Mouse (Mus musculus) midbrain, embryonic 11.5 days (tissue): Measurements from ENCODE around the gene Stk32c. TPM values are rescaled to one million over a fixed set of nuclear protein-coding genes. Genes with fewer than 3 reads are reported as not detected.

Experiments
- ATAC-seq: fragments of 200-750 bp; cut with Nextera tagmentation; 2 replicates; pipeline ENCODE4 v1.8.0; 2017; ENCODE audit warnings: moderate TSS enrichment, moderate library complexity; ENCODE audit not compliant: low FRiP score
- DNase-seq: peaks from one replicate; pipeline ENCODE4 v3.0.0; 2015; ENCODE audit warnings: low spot score; ENCODE audit errors: missing footprints
- H3K27ac ChIP-seq: fragments of 300-500 bp; sonication (generic); 2 replicates; pipeline ENCODE4 v1.5.1; 2014; ENCODE audit warnings: low read depth, low read length
- H3K27me3 ChIP-seq: fragments of 300-500 bp; sonication (generic); 2 replicates; pipeline ENCODE4 v1.6.1; 2014; ENCODE audit warnings: mild to moderate bottlenecking, low read length, moderate library complexity, mixed read lengths; ENCODE audit not compliant: control insufficient read depth, insufficient read depth
- H3K36me3 ChIP-seq: fragments of 300-500 bp; sonication (generic); 2 replicates; pipeline ENCODE4 v1.6.1; 2014; ENCODE audit warnings: mild to moderate bottlenecking, low read length, moderate library complexity, mixed read lengths; ENCODE audit not compliant: control insufficient read depth, insufficient read depth
- H3K4me1 ChIP-seq: fragments of 300-500 bp; sonication (generic); 2 replicates; pipeline ENCODE4 v1.6.1; 2014; ENCODE audit warnings: low read length; ENCODE audit not compliant: control insufficient read depth, insufficient read depth
- H3K4me2 ChIP-seq: fragments of 300-500 bp; sonication (generic); 2 replicates; pipeline ENCODE4 v1.6.1; 2014; ENCODE audit warnings: mild to moderate bottlenecking, moderate library complexity
- H3K4me3 ChIP-seq: fragments of 300-500 bp; sonication (generic); 2 replicates; pipeline ENCODE4 v1.5.1; 2014; ENCODE audit warnings: low read depth, low read length
- H3K9ac ChIP-seq: fragments of 300-500 bp; sonication (generic); 2 replicates; pipeline ENCODE4 v1.6.1; 2014; ENCODE audit warnings: low read length
- H3K9me3 ChIP-seq: fragments of 300-500 bp; sonication (generic); 2 replicates; pipeline ENCODE4 v1.6.1; 2016; ENCODE audit warnings: low read length; ENCODE audit not compliant: control insufficient read depth
- WGBS: fragments of 180-500 bp; shearing (Covaris S2); extraction: QIAGEN DNeasy Blood & Tissue Kit; methylation state at CpG from one replicate; pipeline ENCODE4 v1.1.7; 2014; 5-methylcytosine and 5-hydroxymethylcytosine counted together
- polyA plus RNA-seq: library from polyadenylated mRNA; unstranded; fragments of >200 nt; fragmentation: Nextera tagmentation; extraction: Ambion mirVana; gene quantifications from 2 replicates; pipeline ENCODE4 v1.2.1, GENCODE M21; 2014

Stk32c gene
- polyA plus RNA-seq, 1 experiment from 2014 or later = 0.63 TPM

DNA sequence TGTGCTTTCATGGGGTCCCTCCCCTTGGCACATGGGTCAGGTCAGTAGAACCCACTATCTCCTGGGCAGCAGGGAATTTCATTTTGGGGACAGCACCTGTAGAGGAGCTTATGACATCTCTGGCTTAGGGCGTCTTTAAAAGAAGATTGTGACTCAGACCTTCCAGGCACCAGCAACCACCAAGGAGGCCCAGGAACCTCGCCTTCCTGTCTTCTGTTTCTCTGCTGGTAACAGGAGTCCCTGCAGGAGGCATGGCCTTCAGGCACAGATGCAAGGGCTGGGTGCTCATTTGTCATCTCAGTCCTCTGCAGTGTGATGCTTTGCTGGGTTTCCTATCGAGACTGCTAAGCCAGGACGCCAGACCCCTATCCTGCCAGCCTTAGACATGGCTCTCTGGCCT lies 84.1 kb downstream of the Stk32c start:
- H3K9ac ChIP-seq = no peak overlapping the region
- no peaks in the 10 kb centered on the region for H3K36me3 ChIP-seq
- no peak overlapping the region for H3K27ac ChIP-seq
- no peaks in the 10 kb centered on the region for H3K9me3 ChIP-seq
- no peak overlapping the region for H3K4me2 ChIP-seq
- peaks cover 2% of the 10 kb centered on the region; the same call in 1 of the 2 replicates for H3K4me1 ChIP-seq
- no peak for DNase-seq
- no peak overlapping the region for H3K4me3 ChIP-seq
- ATAC-seq = no peak
- no peaks in the 10 kb centered on the region for H3K27me3 ChIP-seq
- WGBS = 80% methylated on average over 4 of the region's 4 CpGs

DNA sequence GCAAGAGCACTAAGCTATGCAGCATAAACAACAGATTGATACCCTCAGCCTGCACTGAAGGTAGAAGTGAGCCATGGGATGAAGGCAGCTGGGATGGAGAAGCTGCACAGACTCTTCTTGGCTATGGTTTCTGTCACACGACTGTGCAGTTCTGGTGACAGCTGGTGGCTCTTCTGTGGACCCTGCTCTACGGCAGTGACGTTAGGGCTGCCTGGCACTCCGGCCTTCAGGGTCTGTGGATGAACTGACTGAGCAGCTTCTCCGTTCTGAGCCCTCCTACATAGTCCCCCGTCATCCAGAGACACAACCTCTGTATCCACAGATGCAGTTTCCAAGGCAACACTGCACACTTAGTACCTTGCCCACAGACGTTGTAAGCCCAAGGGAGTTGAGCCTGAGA lies 86.6 kb downstream of the Stk32c start:
- WGBS = 84% methylated on average over 7 of the region's 7 CpGs
- DNase-seq (no peak), ATAC-seq (no peak)
- Histone ChIP-seq H3K27ac (no peak overlapping the region), H3K9me3 (no peaks in the 10 kb centered on the region), H3K27me3 (no peaks in the 10 kb centered on the region), H3K4me1 (peaks cover 2% of the 10 kb centered on the region; the same call in 1 of the 2 replicates), H3K4me3 (no peak overlapping the region), H3K4me2 (no peak overlapping the region), H3K9ac (no peak overlapping the region), H3K36me3 (no peaks in the 10 kb centered on the region)

DNA sequence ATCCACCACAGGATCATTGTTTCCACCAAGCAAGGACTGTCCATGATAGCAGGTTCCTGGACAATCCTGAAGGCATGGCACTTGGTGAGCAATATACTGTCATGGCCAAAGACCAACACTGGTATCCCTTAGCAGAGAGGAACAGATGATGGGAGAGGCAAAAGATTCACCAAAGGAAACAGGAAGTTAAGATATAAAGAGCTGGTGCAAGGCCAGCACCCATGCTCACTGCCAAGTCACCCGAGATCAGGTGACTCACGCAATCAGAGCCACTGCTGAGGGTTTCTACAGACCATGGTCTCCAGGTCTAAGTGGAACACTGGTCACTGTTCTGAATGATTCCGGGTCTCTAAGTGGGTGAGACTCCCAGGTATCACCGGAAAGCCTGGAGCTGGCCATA lies 87.2 kb downstream of the Stk32c start:
- Histone ChIP-seq H3K27ac (no peak overlapping the region), H3K4me1 (peaks cover 2% of the 10 kb centered on the region; the same call in 1 of the 2 replicates), H3K9ac (no peak overlapping the region), H3K9me3 (no peaks in the 10 kb centered on the region), H3K36me3 (no peaks in the 10 kb centered on the region), H3K27me3 (no peaks in the 10 kb centered on the region), H3K4me3 (no peak overlapping the region), H3K4me2 (no peak overlapping the region)
- no peak for DNase-seq
- no peak for ATAC-seq
- WGBS = 97% methylated on average over 4 of the region's 4 CpGs

GRCm38 (mm10) chr7:139119775-139120153 lies 93.3 kb downstream of the Stk32c start:
- ATAC-seq (peak; percentile 5; the same call in 1 of the 2 replicates), DNase-seq (no peak)
- 73% methylated on average over 2 of the region's 2 CpGs for WGBS
- Histone ChIP-seq H3K27me3 (no peaks in the 10 kb centered on the region), H3K4me1 (no peaks in the 10 kb centered on the region), H3K4me2 (no peak overlapping the region), H3K9ac (no peak overlapping the region), H3K27ac (no peak overlapping the region), H3K9me3 (no peaks in the 10 kb centered on the region), H3K4me3 (no peak overlapping the region), H3K36me3 (no peaks in the 10 kb centered on the region)

DNA sequence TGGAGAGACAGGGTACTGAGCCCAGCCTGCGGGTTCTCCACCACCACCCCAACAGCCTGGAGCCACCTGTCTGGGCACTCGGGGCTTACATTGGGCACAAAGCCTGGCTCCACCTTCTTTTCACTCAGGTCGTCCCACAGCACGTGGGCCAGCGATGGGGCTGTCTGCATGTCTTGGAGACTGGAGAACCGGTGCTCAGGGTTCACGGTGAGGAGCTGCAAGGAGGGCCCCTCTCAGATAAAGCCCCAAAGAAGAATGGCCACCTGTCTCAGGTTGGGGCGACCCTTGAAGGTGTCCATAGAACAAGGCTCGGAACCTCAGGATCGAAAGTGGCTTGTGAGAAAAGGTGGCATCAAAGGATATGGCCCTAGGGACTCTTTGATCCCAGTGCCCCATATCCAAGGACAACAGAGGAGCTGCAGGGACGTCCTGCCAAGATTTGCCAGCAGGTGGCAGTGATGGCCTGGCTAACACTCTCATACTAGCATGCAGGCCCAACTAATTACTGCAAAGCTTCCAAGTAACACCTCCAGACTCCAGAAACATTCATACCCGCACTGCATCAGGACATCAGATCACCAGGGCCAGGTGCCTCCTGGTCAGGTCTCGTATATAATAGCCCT lies 93.8 kb downstream of the Stk32c start:
- no peak overlapping the region for H3K9ac ChIP-seq
- H3K4me2 ChIP-seq = no peak overlapping the region
- WGBS = 48% methylated on average over 13 of the region's 13 CpGs
- no peaks in the 10 kb centered on the region for H3K36me3 ChIP-seq
- no peaks in the 10 kb centered on the region for H3K9me3 ChIP-seq
- H3K4me3 ChIP-seq = no peak overlapping the region
- peak; percentile 98 for DNase-seq
- no peak overlapping the region for H3K27ac ChIP-seq
- H3K4me1 ChIP-seq = no peaks in the 10 kb centered on the region
- H3K27me3 ChIP-seq = no peaks in the 10 kb centered on the region
- peak; percentile 70 for ATAC-seq

DNA sequence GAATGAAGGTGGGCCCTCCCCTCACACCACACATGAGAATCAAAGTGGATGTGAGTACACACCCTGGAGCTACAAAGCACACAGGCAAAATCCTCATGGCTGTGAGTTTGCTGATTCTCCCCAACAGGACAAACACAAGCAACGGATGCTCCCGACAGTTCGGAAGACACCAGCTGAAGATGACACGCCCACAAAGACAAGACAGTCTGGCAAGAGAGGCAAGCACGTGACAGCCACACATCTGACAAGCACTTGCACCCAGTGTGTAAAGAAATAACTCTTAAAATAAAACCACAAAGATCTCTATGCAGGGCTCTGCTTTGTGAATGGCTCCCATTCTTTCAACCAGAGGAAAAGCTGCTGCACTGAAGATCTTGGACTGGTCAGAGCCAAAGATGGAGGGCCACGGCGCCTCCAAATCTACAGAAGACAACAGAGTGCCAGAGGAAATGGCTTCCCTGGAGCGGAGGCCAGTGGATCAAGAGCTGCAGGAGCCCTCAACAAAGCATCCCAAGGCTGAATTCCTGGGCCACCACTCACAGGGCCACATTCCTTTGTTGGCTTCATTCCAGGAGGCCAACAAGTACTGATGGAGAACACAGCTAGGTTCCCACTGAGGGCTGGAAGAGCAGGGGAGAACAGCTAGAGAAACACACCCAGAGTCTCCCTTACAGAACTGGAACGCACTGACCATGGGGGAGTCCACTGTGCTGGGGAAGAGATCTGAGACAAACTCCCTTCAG lies 105.0 kb downstream of the Stk32c start:
- Histone ChIP-seq H3K4me3 (no peak overlapping the region), H3K9me3 (no peaks in the 10 kb centered on the region), H3K27me3 (no peaks in the 10 kb centered on the region), H3K4me1 (no peaks in the 10 kb centered on the region), H3K4me2 (no peak overlapping the region), H3K36me3 (no peaks in the 10 kb centered on the region), H3K27ac (no peak overlapping the region), H3K9ac (no peak overlapping the region)
- ATAC-seq (no peak), DNase-seq (no peak)
- WGBS = 86% methylated on average over 9 of the region's 9 CpGs

DNA sequence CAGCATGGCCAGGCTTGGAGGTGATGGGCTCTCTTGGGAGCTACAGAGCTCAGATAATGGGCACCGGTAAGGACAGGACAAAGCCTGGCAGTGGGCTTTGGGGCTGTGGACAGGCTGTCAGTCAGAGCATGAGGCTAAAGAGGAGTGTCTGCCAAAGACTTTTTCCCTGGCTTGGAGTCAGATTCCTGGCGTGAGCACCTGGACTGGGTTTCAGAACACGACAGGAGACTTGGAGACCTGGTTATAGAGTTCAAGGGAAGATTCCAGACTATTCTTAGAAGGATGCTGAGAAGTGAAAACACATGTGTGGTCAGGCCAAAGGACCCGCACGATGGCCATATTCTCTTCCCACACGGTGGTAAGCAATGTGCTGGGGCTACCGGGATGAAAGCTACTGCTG lies 107.4 kb downstream of the Stk32c start:
- no peaks in the 10 kb centered on the region for H3K27me3 ChIP-seq
- WGBS = 87% methylated on average over 7 of the region's 7 CpGs
- no peak overlapping the region for H3K27ac ChIP-seq
- H3K4me1 ChIP-seq = no peaks in the 10 kb centered on the region
- no peak overlapping the region for H3K4me2 ChIP-seq
- ATAC-seq (no peak), DNase-seq (peak; percentile 56)
- no peaks in the 10 kb centered on the region for H3K9me3 ChIP-seq
- no peak overlapping the region for H3K4me3 ChIP-seq
- no peaks in the 10 kb centered on the region for H3K36me3 ChIP-seq
- H3K9ac ChIP-seq = no peak overlapping the region

DNA sequence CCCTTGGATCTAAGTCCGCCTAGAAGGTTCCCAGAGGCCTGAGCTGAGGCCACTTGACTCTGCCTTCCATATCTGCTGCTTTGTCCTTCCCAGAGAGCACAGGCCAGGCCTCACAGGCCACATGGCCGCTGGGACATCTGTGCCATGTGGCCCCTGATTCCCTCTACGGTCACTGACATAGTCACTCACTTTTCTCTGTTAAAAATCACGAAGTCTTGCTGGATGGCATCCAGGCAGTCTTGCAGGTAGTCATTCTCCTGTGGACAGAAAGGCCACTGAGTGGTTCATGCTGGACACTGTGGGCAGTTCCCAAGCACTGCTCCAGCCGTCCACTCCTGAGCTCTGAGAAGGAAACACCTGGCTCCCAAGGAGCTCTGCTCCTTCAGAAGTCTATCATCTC lies 108.0 kb downstream of the Stk32c start:
- Histone ChIP-seq H3K4me1 (no peaks in the 10 kb centered on the region), H3K9me3 (no peaks in the 10 kb centered on the region), H3K4me2 (no peak overlapping the region), H3K4me3 (no peak overlapping the region), H3K9ac (no peak overlapping the region), H3K27me3 (no peaks in the 10 kb centered on the region), H3K27ac (no peak overlapping the region), H3K36me3 (no peaks in the 10 kb centered on the region)
- no peak for ATAC-seq
- DNase-seq = peak; percentile 80
- 77% methylated on average over 5 of the region's 5 CpGs for WGBS

DNA sequence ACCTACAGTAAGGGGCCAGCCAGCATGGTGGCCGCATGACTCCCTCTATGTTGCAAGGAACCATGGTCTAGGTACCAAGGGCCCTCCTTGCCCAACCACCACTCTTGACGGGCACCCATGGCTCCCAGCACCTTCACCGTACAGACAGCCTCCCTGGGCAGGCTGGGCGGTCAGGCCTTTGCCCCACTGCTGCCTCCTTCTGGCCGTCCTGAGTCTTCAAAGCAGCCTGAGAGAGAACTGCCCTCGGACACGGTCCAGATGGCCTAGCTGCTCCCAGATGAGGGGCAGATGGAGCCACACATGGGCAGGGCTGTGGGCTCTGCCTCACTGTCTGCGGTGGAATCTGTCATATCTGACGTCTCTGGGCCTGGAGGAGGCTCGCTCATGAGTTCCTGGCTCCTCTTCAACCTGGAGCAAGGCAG lies 109.1 kb downstream of the Stk32c start:
- Histone ChIP-seq H3K4me2 (no peak overlapping the region), H3K4me1 (no peaks in the 10 kb centered on the region), H3K27ac (peak overlapping the region; percentile 15; the same call in 1 of the 2 replicates), H3K9me3 (no peaks in the 10 kb centered on the region), H3K9ac (no peak overlapping the region), H3K27me3 (no peaks in the 10 kb centered on the region), H3K4me3 (no peak overlapping the region), H3K36me3 (no peaks in the 10 kb centered on the region)
- ATAC-seq = peak; percentile 64
- WGBS = 62% methylated on average over 10 of the region's 10 CpGs
- DNase-seq = peak; percentile 85
